Mouse (Mus musculus) cortical plate, adult 2 months (tissue): ENCODE measurements around the gene Mier1. TPM values are rescaled to one million over a fixed set of nuclear protein-coding genes. Genes with fewer than 3 reads are reported as not detected.

Experiments
- H3K27ac ChIP-seq: fragments of 200-500 bp; 2 replicates; pipeline ENCODE4 v1.5.1; 2012; ENCODE audit warnings: low read length, control low read depth, inconsistent platforms; ENCODE audit not compliant: insufficient read depth
- H3K4me1 ChIP-seq: fragments of 200-500 bp; 2 replicates; pipeline ENCODE4 v1.6.1; 2011; ENCODE audit warnings: low read length; ENCODE audit not compliant: control insufficient read depth, insufficient read depth
- H3K4me3 ChIP-seq: fragments of 200-500 bp; 2 replicates; pipeline ENCODE4 v1.5.1; 2011; ENCODE audit warnings: mild to moderate bottlenecking, low read length, control low read depth; ENCODE audit not compliant: insufficient read depth
- CTCF ChIP-seq: fragments of 200-500 bp; IDR thresholded peaks from 2 replicates; pipeline ENCODE4 v1.5.1; 2011; ENCODE audit warnings: mild to moderate bottlenecking, control low read depth, low read length; ENCODE audit not compliant: insufficient read depth; ENCODE audit errors: extremely low read depth
- POLR2A ChIP-seq: fragments of 200-500 bp; IDR thresholded peaks from 2 replicates; pipeline ENCODE4 v1.6.1; 2011; ENCODE audit warnings: mild to moderate bottlenecking, low read length, control low read depth; ENCODE audit not compliant: insufficient read depth; ENCODE audit errors: extremely low read depth
- polyA plus RNA-seq: library from polyadenylated mRNA; depleted of rRNA; stranded (reverse); fragments of >200 nt; gene quantifications from 2 replicates; pipeline ENCODE4 v1.2.3, GENCODE M21; 2012; rRNA removed

Gene Mier1
- 27.0 and 34.3 TPM in 2 replicates for polyA plus RNA-seq

- TF ChIP-seq CTCF (no peak), POLR2A (peak; percentile 72)
- H3K4me3 ChIP-seq, result peak within 1 kb of the TSS; percentile 80
Observed at GRCm38 (mm10) chr4:103114184-103115111, at the start of gene Mier1, which contains the start of gene Wdr78. TSS of gene Mier1 (plus strand) at chr4:103114390. TSS of gene Wdr78 (minus strand) at chr4:103114555.

DNA sequence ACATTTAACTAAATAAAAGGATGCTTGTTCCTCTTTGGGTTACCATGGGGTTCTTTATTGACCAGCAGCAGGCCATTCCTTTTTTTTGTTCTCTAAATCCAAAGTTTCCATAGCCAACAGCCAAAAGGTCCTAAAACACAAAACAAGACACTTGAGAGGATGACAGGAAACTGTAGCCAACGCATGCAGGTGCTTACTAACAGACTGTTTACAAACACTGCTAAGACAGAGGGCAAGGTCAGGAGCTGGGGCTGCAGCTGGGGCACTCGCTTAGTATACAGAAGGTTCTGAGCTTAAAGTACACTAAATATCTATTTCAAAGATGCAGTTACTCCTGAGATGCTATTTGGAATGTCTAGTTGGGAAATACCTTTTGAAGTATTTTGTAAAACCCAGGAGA, 49.8 kb upstream of the Mier1 start:
- H3K4me3 ChIP-seq, result no peak overlapping the region
- H3K4me1 ChIP-seq, result no peaks in the 10 kb centered on the region
- no peak for TF ChIP-seq POLR2A
- TF ChIP-seq CTCF, result no peak
- no peak overlapping the region for H3K27ac ChIP-seq

More at GRCm38 (mm10) chr4:103114184-103115111, at the start of gene Mier1, which contains the start of gene Wdr78:
- Histone ChIP-seq H3K4me1 (peaks cover 8% of the 10 kb centered on the region; the same call in 1 of the 2 replicates), H3K27ac (peak within 1 kb of the TSS; percentile 97)

- H3K4me1 ChIP-seq, result no peaks in the 10 kb centered on the region
- TF ChIP-seq POLR2A (no peak), CTCF (no peak)
- no peak overlapping the region for H3K4me3 ChIP-seq
- no peak overlapping the region for H3K27ac ChIP-seq
Observed at GRCm38 (mm10) chr4:103064976-103065375, 49.2 kb upstream of the Mier1 start.

DNA sequence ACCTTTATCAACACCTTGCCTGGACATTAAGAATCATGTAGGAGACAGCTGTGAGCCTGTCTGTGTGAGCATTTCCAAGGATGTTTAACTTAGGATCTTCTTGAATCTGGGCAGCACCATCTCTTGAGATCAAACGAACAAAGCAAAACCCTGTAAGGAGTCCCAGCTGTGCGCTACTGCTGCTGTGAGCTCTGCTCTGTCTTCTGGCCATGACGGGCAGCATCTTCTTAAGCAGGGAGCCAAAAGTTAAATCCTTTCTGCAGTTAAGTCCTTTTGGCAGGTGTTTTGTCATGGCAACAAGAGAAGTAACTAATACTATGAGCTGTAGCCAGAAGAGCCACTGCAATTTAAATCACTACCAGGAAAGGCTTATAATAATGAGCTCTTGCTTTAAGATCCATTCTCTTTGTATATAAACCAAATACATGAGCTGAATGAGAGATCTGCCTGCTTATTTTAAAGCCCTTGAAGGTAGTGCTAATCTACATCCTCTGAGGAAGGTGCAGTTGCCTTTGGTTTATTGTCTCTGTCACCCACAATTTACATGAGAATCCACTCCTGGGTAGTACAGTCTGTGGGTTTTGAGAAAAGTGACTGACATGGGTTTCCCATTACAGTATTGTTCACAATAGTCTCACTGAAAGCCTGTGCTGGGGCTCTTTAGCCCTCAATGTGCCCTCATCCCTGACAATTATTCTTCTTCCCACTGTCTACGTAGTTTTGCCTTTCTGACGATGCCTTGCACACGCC, 46.1 kb upstream of the Mier1 start:
- TF ChIP-seq POLR2A (no peak), CTCF (no peak)
- Histone ChIP-seq H3K4me1 (no peaks in the 10 kb centered on the region), H3K4me3 (no peak overlapping the region), H3K27ac (no peak overlapping the region)

GRCm38 (mm10) chr4:103070631-103071030, 43.6 kb upstream of the Mier1 start:
- no peak for TF ChIP-seq CTCF
- no peak for TF ChIP-seq POLR2A
- Histone ChIP-seq H3K27ac (no peak overlapping the region), H3K4me3 (no peak overlapping the region), H3K4me1 (no peaks in the 10 kb centered on the region)

DNA sequence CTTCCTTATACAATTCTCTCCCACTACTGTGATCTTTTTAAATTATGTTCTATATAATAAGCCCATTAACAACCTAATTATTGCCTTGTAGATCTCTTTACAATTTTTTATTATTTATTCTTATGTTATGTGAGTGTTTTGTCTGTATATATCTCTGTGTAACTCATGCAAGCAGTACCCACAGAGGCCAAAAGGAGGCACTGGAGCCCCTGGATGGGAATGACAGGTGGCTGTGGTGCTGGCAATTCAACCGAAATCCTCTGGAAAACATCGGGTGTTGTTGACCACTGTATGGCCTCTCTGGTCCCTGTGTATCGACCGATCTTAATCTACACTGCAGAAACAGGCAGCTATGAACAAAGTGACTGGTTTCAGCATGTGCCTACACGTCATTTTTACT, 29.0 kb upstream of the Mier1 start:
- no peak overlapping the region for H3K4me3 ChIP-seq
- no peak overlapping the region for H3K27ac ChIP-seq
- TF ChIP-seq CTCF, result no peak
- no peak for TF ChIP-seq POLR2A
- no peaks in the 10 kb centered on the region for H3K4me1 ChIP-seq

DNA sequence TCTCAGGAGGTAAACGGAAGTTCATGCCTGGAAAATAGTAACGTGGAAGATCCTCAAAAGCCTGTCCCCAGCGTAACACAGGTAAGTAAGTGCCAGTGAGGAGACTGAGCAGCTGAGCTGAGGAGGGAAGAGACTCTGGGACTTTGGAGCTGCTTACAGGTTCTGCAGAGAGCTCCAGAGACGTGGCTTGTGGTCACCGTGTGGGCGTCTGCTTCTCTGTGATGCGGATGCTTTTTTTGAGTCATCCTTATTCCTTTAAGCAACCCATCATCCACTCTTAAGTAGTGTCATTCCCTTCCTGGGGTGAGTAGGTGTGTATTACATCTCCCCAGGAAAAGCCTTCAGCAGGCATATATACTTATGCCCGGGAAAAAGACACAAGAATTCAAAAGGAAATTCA, 18.3 kb upstream of the Mier1 start:
- Histone ChIP-seq H3K4me1 (no peaks in the 10 kb centered on the region), H3K4me3 (no peak overlapping the region), H3K27ac (no peak overlapping the region)
- TF ChIP-seq CTCF, result no peak
- TF ChIP-seq POLR2A, result no peak

DNA sequence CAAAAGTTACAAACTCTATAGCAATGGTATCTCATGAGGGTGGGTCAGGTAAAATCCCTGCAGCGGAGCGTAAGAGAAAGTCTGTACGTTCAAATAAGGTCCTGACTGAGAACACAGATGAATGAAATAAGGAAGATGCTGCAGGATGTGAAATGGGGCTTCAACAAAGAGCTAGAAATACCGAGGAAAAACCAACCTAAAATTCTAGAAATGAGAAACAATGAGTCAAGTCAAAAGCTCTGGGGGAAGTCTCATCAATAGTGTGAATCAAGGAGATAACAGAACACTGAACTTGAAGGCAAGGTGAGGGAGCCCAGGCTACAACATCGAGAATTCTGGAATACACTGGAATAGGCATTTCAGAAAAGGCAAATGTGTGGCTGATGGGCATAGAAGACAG, 15.7 kb upstream of the Mier1 start:
- Histone ChIP-seq H3K27ac (no peak overlapping the region), H3K4me1 (no peaks in the 10 kb centered on the region), H3K4me3 (no peak overlapping the region)
- TF ChIP-seq POLR2A (no peak), CTCF (no peak)

GRCm38 (mm10) chr4:103112651-103113050, 1.5 kb upstream of the Mier1 start:
- Histone ChIP-seq H3K4me1 (peaks cover 8% of the 10 kb centered on the region; the same call in 1 of the 2 replicates), H3K4me3 (no peak overlapping the region; the same call in 1 of the 2 replicates), H3K27ac (no peak overlapping the region)
- TF ChIP-seq CTCF, result no peak
- no peak for TF ChIP-seq POLR2A

- no peak overlapping the region for H3K27ac ChIP-seq
- H3K4me3 ChIP-seq, result peak overlapping the region; percentile 80
- H3K4me1 ChIP-seq, result peaks cover 8% of the 10 kb centered on the region; the same call in 1 of the 2 replicates
- TF ChIP-seq CTCF (no peak), POLR2A (no peak)
Observed at GRCm38 (mm10) chr4:103113402-103113801, 788 bp upstream of the Mier1 start.
